Mouse (Mus musculus) ES-E14 (cell line): ENCODE data around the gene Pax3.

Experiments used
- CHD2 ChIP-seq: IDR thresholded peaks from 2 replicates; pipeline ENCODE4 v1.6.1; 2014; ENCODE audit warnings: mild to moderate bottlenecking, low read depth, low read length, inconsistent platforms
- HCFC1 ChIP-seq: IDR thresholded peaks from 2 replicates; pipeline ENCODE4 v1.6.1; 2012; ENCODE audit warnings: low read length, inconsistent platforms, borderline replicate concordance; ENCODE audit not compliant: insufficient read depth
- MAFK ChIP-seq: IDR thresholded peaks from 2 replicates; pipeline ENCODE4 v1.6.1; 2014; ENCODE audit warnings: mild to moderate bottlenecking, low read depth, low read length, inconsistent platforms; ENCODE audit not compliant: insufficient read depth
- ZC3H11A ChIP-seq: IDR thresholded peaks from 2 replicates; pipeline ENCODE4 v1.6.1; 2012; ENCODE audit warnings: low read depth, mild to moderate bottlenecking, inconsistent platforms, low read length, borderline replicate concordance

DNA sequence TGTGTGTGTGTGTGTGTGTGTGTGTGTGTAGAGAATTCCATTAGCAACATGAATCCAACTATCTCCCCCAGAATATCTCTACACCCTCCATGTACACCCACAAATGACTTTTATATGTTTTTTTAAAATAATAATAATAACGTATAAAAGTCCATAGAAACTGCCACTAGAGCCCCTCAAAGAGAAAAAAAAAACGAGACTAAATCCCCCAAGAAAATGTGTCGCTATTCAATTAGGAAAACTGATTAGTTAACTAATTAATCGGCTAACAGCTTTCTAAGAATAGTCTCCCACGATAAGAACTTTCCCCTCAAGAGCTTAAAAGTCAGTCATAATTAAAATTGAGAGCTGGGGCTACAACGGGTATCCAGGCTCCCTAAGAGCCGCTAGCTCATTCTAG, 55.6 kb downstream of the Pax3 start:
- TF ChIP-seq CHD2: no peak
- no peak for TF ChIP-seq MAFK
- TF ChIP-seq ZC3H11A: no peak
- no peak for TF ChIP-seq HCFC1
